Mouse (Mus musculus) liver, embryonic 14.5 days (tissue): Measurements from ENCODE around the gene Elp5.

Source experiments
- CTCF ChIP-seq: IDR thresholded peaks from 2 replicates; pipeline ENCODE4 v1.5.1; 2016; ENCODE audit warnings: antibody characterized with exemption, low read depth, control low read depth
- EP300 ChIP-seq: IDR thresholded peaks from 2 replicates; pipeline ENCODE4 v1.6.1; 2016; ENCODE audit warnings: antibody characterized with exemption, low read depth

DNA sequence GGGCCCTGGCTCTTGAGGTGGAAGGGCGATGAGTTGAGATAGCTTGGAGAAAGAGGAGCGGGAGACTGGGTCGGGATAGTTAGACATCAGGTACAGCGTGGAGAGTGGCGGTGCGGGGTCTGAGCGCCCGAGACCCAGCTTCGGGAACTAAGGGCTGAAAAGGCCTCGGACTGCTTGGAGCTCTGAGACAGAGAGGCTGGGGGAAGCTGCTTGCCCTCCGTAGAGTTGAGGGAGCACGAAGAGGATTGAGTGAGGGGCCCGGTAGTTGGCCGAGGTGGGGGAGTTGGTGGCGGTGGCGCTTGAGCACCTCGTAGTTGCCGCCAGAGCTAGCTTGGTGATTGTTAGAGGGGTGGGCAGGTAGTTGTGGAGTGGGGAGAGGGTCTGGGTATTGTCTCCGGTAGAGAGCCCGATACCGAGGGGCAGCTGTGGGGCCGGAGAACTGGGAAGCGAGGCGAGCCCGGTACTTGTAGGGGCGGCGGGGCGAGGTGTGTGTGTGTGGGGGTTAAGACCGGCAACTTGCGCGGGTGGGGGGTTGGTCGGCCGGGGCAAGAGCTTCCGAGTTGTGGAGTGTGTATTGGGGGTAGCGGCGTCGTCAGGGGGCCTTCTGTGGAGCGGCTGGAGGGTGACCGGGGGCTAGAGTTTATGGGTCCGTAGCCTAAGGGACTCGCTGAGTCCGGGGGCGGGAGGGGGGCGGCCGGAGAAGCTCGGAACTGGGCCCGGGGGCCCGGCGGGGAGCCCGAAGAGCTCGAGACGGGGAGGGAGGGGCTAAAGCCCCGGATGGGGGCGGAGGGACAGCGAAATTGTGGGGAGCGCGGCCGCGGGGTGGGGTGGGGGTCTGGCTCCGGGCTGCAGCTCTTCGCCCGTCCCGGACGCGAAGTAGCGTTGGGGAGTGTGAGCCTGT is 14.1 kb upstream of the Elp5 start:
- no peak for TF ChIP-seq EP300
- no peak for TF ChIP-seq CTCF
